Mouse (Mus musculus) C2C12 (cell line): ENCODE measurements around the gene Pole3. TPM values are rescaled to one million over a fixed set of nuclear protein-coding genes. Genes with fewer than 3 reads are reported as not detected.

Experiments
- H3K27me3 ChIP-seq: one replicate; pipeline ENCODE4 v1.6.1; 2011; ENCODE audit not compliant: control insufficient read depth, insufficient read depth, insufficient read length
- H3K36me3 ChIP-seq: one replicate; pipeline ENCODE4 v1.6.1; 2011; ENCODE audit not compliant: control insufficient read depth, insufficient read depth
- H3K4me3 ChIP-seq: one replicate; pipeline ENCODE4 v1.5.1; 2011; ENCODE audit warnings: mild to moderate bottlenecking, control low read depth; ENCODE audit not compliant: poor library complexity, insufficient read depth, severe bottlenecking
- H3K79me2 ChIP-seq: one replicate; pipeline ENCODE4 v1.6.1; 2011; ENCODE audit not compliant: control insufficient read depth, insufficient read depth
- H3K79me3 ChIP-seq: one replicate; pipeline ENCODE4 v1.6.1; 2011; ENCODE audit warnings: low read depth, control low read depth
- H3ac ChIP-seq: one replicate; pipeline ENCODE3; 2011; ENCODE audit warnings: low read depth; ENCODE audit not compliant: control insufficient read depth, insufficient read length
- CEBPB ChIP-seq: IDR thresholded peaks from one replicate; pipeline ENCODE4 v1.6.1; 2011; ENCODE audit warnings: low read depth, mild to moderate bottlenecking, control low read depth, moderate library complexity
- CTCF ChIP-seq: IDR thresholded peaks from one replicate; pipeline ENCODE4 v1.5.1; 2011; ENCODE audit not compliant: control insufficient read depth, insufficient read depth, insufficient read length
- FOSL1 ChIP-seq: IDR thresholded peaks from one replicate; pipeline ENCODE4 v1.8.0; 2011; ENCODE audit warnings: mild to moderate bottlenecking, low read length; ENCODE audit not compliant: poor library complexity, insufficient read depth, severe bottlenecking
- MAX ChIP-seq: IDR thresholded peaks from one replicate; pipeline ENCODE4 v1.6.1; 2011; ENCODE audit warnings: mild to moderate bottlenecking, control low read depth
- MYOD1 ChIP-seq: IDR thresholded peaks from one replicate; pipeline ENCODE4 v1.6.1; 2011; ENCODE audit warnings: low read depth; ENCODE audit not compliant: control insufficient read depth, insufficient read length
- MYOG ChIP-seq: IDR thresholded peaks from one replicate; pipeline ENCODE4 v1.6.1; 2011; ENCODE audit not compliant: control insufficient read depth, insufficient read length; ENCODE audit errors: extremely low read depth
- USF1 ChIP-seq: IDR thresholded peaks from one replicate; pipeline ENCODE4 v1.6.1; 2011; ENCODE audit warnings: low read depth, mild to moderate bottlenecking, control low read depth, moderate library complexity
- polyA plus RNA-seq: library from polyadenylated mRNA; unstranded; fragments of >200 nt; fragmentation: generic; extraction: Trizol; gene quantifications from one replicate; pipeline ENCODE4 v1.2.1, GENCODE M21; 2012; ENCODE audit warnings: missing spikeins

The Pole3 gene
- polyA plus RNA-seq, 1 experiment: 55.7 TPM

- H3K79me3 ChIP-seq: no peaks in the 10 kb centered on the region
- H3K36me3 ChIP-seq: no peaks in the 10 kb centered on the region
- no peaks in the 10 kb centered on the region for H3K79me2 ChIP-seq
- TF ChIP-seq MYOG (no peak), MYOD1 (no peak), CEBPB (no peak), FOSL1 (no peak), MAX (no peak), USF1 (no peak), CTCF (no peak)
- no peak overlapping the region for H3ac ChIP-seq
- H3K27me3 ChIP-seq: no peaks in the 10 kb centered on the region
- H3K4me3 ChIP-seq: no peak overlapping the region
Measured at GRCm38 (mm10) chr4:62551966-62552365, 27.1 kb upstream of the Pole3 start.

GRCm38 (mm10) chr4:62544801-62545200 is 19.9 kb upstream of the Pole3 start:
- Histone ChIP-seq H3K4me3 (no peak overlapping the region), H3K36me3 (no peaks in the 10 kb centered on the region), H3K27me3 (no peaks in the 10 kb centered on the region), H3ac (no peak overlapping the region), H3K79me3 (no peaks in the 10 kb centered on the region), H3K79me2 (no peaks in the 10 kb centered on the region)
- TF ChIP-seq MYOG (no peak), MYOD1 (no peak), CEBPB (no peak), USF1 (no peak), MAX (no peak), CTCF (no peak), FOSL1 (no peak)

GRCm38 (mm10) chr4:62543782-62544181 is 18.9 kb upstream of the Pole3 start:
- no peaks in the 10 kb centered on the region for H3K36me3 ChIP-seq
- H3K27me3 ChIP-seq: no peaks in the 10 kb centered on the region
- TF ChIP-seq CTCF: no peak
- TF ChIP-seq CEBPB: no peak
- no peak for TF ChIP-seq MYOG
- no peak for TF ChIP-seq MYOD1
- no peaks in the 10 kb centered on the region for H3K79me3 ChIP-seq
- no peaks in the 10 kb centered on the region for H3K79me2 ChIP-seq
- no peak overlapping the region for H3ac ChIP-seq
- H3K4me3 ChIP-seq: no peak overlapping the region

GRCm38 (mm10) chr4:62541802-62542201 is 16.9 kb upstream of the Pole3 start:
- Histone ChIP-seq H3K4me3 (no peak overlapping the region), H3K27me3 (no peaks in the 10 kb centered on the region), H3K79me2 (no peaks in the 10 kb centered on the region), H3K79me3 (no peaks in the 10 kb centered on the region), H3ac (no peak overlapping the region), H3K36me3 (no peaks in the 10 kb centered on the region)
- TF ChIP-seq CTCF (no peak), CEBPB (no peak), USF1 (no peak), MYOG (no peak), FOSL1 (no peak), MAX (no peak), MYOD1 (no peak)

GRCm38 (mm10) chr4:62533729-62534128 is 8.9 kb upstream of the Pole3 start:
- no peaks in the 10 kb centered on the region for H3K27me3 ChIP-seq
- H3K79me2 ChIP-seq: no peaks in the 10 kb centered on the region
- no peak overlapping the region for H3K4me3 ChIP-seq
- H3K79me3 ChIP-seq: no peaks in the 10 kb centered on the region
- TF ChIP-seq FOSL1 (no peak), CEBPB (no peak), CTCF (no peak), MYOD1 (no peak), MYOG (no peak), MAX (no peak), USF1 (no peak)
- H3K36me3 ChIP-seq: no peaks in the 10 kb centered on the region
- H3ac ChIP-seq: no peak overlapping the region

GRCm38 (mm10) chr4:62527655-62528054 is 2.8 kb upstream of the Pole3 start:
- peaks cover 5% of the 10 kb centered on the region for H3K36me3 ChIP-seq
- H3K79me3 ChIP-seq: peaks cover 11% of the 10 kb centered on the region
- H3K4me3 ChIP-seq: no peak overlapping the region
- no peaks in the 10 kb centered on the region for H3K27me3 ChIP-seq
- peaks cover 16% of the 10 kb centered on the region for H3K79me2 ChIP-seq
- no peak overlapping the region for H3ac ChIP-seq
- TF ChIP-seq MYOG (no peak), CEBPB (no peak), USF1 (no peak), CTCF (no peak), MAX (no peak), MYOD1 (no peak), FOSL1 (no peak)
